Mouse (Mus musculus) G1E (cell line): ENCODE results near the gene Gprc5a.

Source experiments
- CTCF ChIP-seq: IDR thresholded peaks from 2 replicates; pipeline ENCODE4 v1.5.1; 2012; ENCODE audit warnings: low read depth, low read length, inconsistent platforms, mixed read lengths
- GATA1 ChIP-seq: IDR thresholded peaks from 2 replicates; pipeline ENCODE4 v1.6.1; 2012; ENCODE audit warnings: borderline replicate concordance, low read length, inconsistent platforms, mixed read lengths
- GATA2 ChIP-seq: IDR thresholded peaks from 2 replicates; pipeline ENCODE4 v1.6.1; 2012; ENCODE audit warnings: low read depth, low read length, inconsistent platforms, borderline replicate concordance
- POLR2AphosphoS5 ChIP-seq: IDR thresholded peaks from 2 replicates; pipeline ENCODE4 v1.6.1; 2012; ENCODE audit warnings: low read depth, low read length, inconsistent platforms; ENCODE audit not compliant: insufficient replicate concordance
- TAL1 ChIP-seq: conservative IDR thresholded peaks from 2 replicates; pipeline ENCODE4 v1.6.1; 2012; ENCODE audit warnings: low read depth, low read length, inconsistent platforms, mixed read lengths

GRCm38 (mm10) chr6:135064621-135065020 lies 830 bp upstream of the Gprc5a start:
- TF ChIP-seq CTCF = no peak
- TF ChIP-seq POLR2AphosphoS5 = no peak
- no peak for TF ChIP-seq TAL1
- no peak for TF ChIP-seq GATA2
- no peak for TF ChIP-seq GATA1
